Mouse (Mus musculus) lung, adult 2 months (tissue): ENCODE data around the gene Begain.

Experiments
- CTCF ChIP-seq: fragments of 200-500 bp; IDR thresholded peaks from 2 replicates; pipeline ENCODE4 v1.5.1; 2011; ENCODE audit warnings: mild to moderate bottlenecking, low read length, control low read depth; ENCODE audit not compliant: insufficient read depth
- POLR2A ChIP-seq: fragments of 200-500 bp; IDR thresholded peaks from 2 replicates; pipeline ENCODE4 v1.6.1; 2011; ENCODE audit warnings: low read depth, mild to moderate bottlenecking, control low read depth, low read length, borderline replicate concordance; ENCODE audit errors: extremely low read depth

- TF ChIP-seq CTCF: no peak
- no peak for TF ChIP-seq POLR2A
Observed at GRCm38 (mm10) chr12:109085046-109085445, 17.0 kb upstream of the Begain start.
